Mouse (Mus musculus): ENCODE data around the gene Scml4. TPM values are rescaled to one million over a fixed set of nuclear protein-coding genes. Genes with fewer than 3 reads are reported as not detected.
A peak's percentile ranks its signal among the peaks of the same experiment; 100 is the strongest.

The Scml4 gene
- polyA plus RNA-seq, 1 experiment from 2014 or later: 0.30 TPM

GRCm38 (mm10) chr10:43002066-43002678, 142.0 kb downstream of the Scml4 start:
- 0 out of 2 replicates have a peak overlapping the region, but pooled peaks have one; percentile 43 for H3K9ac ChIP-seq
- H3K36me3 ChIP-seq (ENCODE audit: insufficient read depth): no peaks in the 10 kb centered on the region
- peak overlapping the region; percentile 90 for H3K4me2 ChIP-seq
- 7% methylated on average over 11 of the region's 13 CpGs for WGBS
- H3K4me3 ChIP-seq (ENCODE audit: low read depth, low read length): peak overlapping the region; percentile 43
- ATAC-seq (ENCODE audit: insufficient read depth): 0 out of 2 replicates have a peak, but pooled peaks have one; percentile 61
- peak; percentile 75 for DNase-seq
- no peak for TF ChIP-seq CTCF (IDR thresholded peaks at IDR 0.05; ENCODE audit: low read depth)
- H3K9me3 ChIP-seq (ENCODE audit: low read depth, low read length): no peaks in the 10 kb centered on the region
- H3K4me1 ChIP-seq (ENCODE audit: insufficient read depth): no peaks in the 10 kb centered on the region; the same call in 1 of the 2 replicates
- H3K27ac ChIP-seq (ENCODE audit: low read depth): no peak overlapping the region
- H3K27me3 ChIP-seq (ENCODE audit: insufficient read depth, low read length): no peaks in the 10 kb centered on the region

DNA sequence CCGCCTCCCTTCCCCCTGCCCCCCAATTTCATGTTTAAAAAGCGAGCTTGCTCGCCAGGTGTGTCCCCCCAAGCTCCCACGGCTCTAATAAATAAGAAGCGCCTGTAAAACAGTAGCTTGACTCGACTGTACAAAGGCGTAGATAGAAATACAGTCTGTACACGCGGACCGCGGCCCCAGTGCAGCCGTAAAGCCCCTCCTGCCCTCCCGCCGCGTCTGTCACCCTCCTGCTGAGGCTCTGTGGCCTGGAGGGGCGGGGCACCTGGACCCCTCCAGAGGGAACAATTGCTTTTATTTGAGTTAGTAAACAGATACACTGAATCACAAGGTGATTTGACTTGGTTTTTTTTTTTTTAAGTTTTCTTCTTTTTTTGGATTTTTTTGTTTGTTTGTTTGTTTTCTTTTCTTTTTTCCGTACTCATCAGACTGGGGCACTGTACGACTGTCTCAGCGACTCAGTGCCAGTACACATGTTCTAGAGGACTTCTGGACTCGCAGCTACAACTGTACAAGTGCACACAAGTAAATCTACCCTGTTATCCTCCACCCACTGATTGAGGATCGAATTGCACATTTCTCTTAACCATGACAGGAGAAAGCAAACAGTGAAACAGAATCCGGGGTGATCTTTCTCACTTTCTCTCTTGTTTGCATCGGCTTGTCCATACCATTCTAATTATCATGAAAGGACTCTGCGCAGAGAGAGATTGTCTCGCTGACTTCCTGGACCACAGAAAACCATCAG, 142.7 kb downstream of the Scml4 start:
- ATAC-seq (ENCODE audit: insufficient read depth) (0 out of 2 replicates have a peak, but pooled peaks have one; percentile 35), DNase-seq (peak; percentile 34)
- Histone ChIP-seq H3K9ac (0 out of 2 replicates have a peak overlapping the region, but pooled peaks have one; percentile 43), H3K27me3 (ENCODE audit: insufficient read depth, low read length) (no peaks in the 10 kb centered on the region), H3K27ac (ENCODE audit: low read depth) (no peak overlapping the region), H3K4me2 (peak overlapping the region; percentile 90), H3K9me3 (ENCODE audit: low read depth, low read length) (no peaks in the 10 kb centered on the region), H3K4me1 (ENCODE audit: insufficient read depth) (no peaks in the 10 kb centered on the region; the same call in 1 of the 2 replicates), H3K4me3 (ENCODE audit: low read depth, low read length) (peak overlapping the region; percentile 43), H3K36me3 (ENCODE audit: insufficient read depth) (no peaks in the 10 kb centered on the region)
- no peak for TF ChIP-seq CTCF (IDR thresholded peaks at IDR 0.05; ENCODE audit: low read depth)
- WGBS: 2% methylated on average over 25 of the region's 25 CpGs

- Histone ChIP-seq H3K4me3 (ENCODE audit: low read depth, low read length) (peak overlapping the region; percentile 43; the same call in 1 of the 2 replicates), H3K9ac (no peak overlapping the region), H3K27me3 (ENCODE audit: insufficient read depth, low read length) (no peaks in the 10 kb centered on the region), H3K36me3 (ENCODE audit: insufficient read depth) (no peaks in the 10 kb centered on the region), H3K9me3 (ENCODE audit: low read depth, low read length) (no peaks in the 10 kb centered on the region), H3K4me2 (peak overlapping the region; percentile 90), H3K27ac (ENCODE audit: low read depth) (no peak overlapping the region), H3K4me1 (ENCODE audit: insufficient read depth) (no peaks in the 10 kb centered on the region; the same call in 1 of the 2 replicates)
- no peak for TF ChIP-seq CTCF (IDR thresholded peaks at IDR 0.05; ENCODE audit: low read depth)
- WGBS: 11% methylated on average over 5 of the region's 5 CpGs
- peak; percentile 41 for DNase-seq
- 0 out of 2 replicates have a peak, but pooled peaks have one; percentile 15 for ATAC-seq (ENCODE audit: insufficient read depth)
These were observed 143.2 kb downstream of the Scml4 start for GRCm38 (mm10) chr10:43003466-43003757.

- 87% methylated on average over 16 of the region's 16 CpGs for WGBS
- TF ChIP-seq CTCF (IDR thresholded peaks at IDR 0.05; ENCODE audit: low read depth): no peak
- no peak overlapping the region for H3K9ac ChIP-seq
- no peaks in the 10 kb centered on the region for H3K27me3 ChIP-seq (ENCODE audit: insufficient read depth, low read length)
- no peak overlapping the region for H3K4me2 ChIP-seq
- H3K36me3 ChIP-seq (ENCODE audit: insufficient read depth): no peaks in the 10 kb centered on the region
- ATAC-seq (ENCODE audit: insufficient read depth): no peak
- no peak overlapping the region for H3K4me3 ChIP-seq (ENCODE audit: low read depth, low read length)
- no peak overlapping the region for H3K27ac ChIP-seq (ENCODE audit: low read depth)
- H3K4me1 ChIP-seq (ENCODE audit: insufficient read depth): no peaks in the 10 kb centered on the region; the same call in 1 of the 2 replicates
- DNase-seq: no peak
- H3K9me3 ChIP-seq (ENCODE audit: low read depth, low read length): no peaks in the 10 kb centered on the region
These were observed 144.1 kb downstream of the Scml4 start for GRCm38 (mm10) chr10:43004174-43004734.

DNA sequence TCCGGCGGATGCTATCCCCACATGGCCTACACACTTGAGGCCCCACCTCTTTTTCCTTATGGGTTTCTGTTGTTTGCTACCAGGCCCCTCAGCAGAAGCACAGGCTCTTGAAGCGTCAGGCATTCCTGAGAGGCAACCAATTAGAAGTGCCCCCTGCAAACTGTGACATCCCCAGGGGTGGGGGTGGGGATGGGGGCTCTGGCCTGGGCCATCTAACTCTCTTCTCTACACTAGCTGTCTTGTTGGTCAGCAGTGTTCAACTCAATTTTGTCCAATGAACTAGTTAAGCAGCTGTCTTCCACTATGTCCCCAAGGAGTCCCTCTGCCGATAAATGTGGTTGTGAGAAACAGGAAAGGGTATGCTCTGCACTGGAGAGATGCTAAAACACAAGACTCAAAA, 144.9 kb downstream of the Scml4 start:
- 81% methylated on average over 4 of the region's 4 CpGs for WGBS
- TF ChIP-seq CTCF (IDR thresholded peaks at IDR 0.05; ENCODE audit: low read depth): no peak
- Histone ChIP-seq H3K4me2 (no peak overlapping the region), H3K4me1 (ENCODE audit: insufficient read depth) (no peaks in the 10 kb centered on the region; the same call in 1 of the 2 replicates), H3K36me3 (ENCODE audit: insufficient read depth) (no peaks in the 10 kb centered on the region), H3K9ac (no peak overlapping the region), H3K9me3 (ENCODE audit: low read depth, low read length) (no peaks in the 10 kb centered on the region), H3K27ac (ENCODE audit: low read depth) (no peak overlapping the region), H3K27me3 (ENCODE audit: insufficient read depth, low read length) (no peaks in the 10 kb centered on the region), H3K4me3 (ENCODE audit: low read depth, low read length) (no peak overlapping the region)
- ATAC-seq (ENCODE audit: insufficient read depth) (no peak), DNase-seq (no peak)

- no peaks in the 10 kb centered on the region for H3K27me3 ChIP-seq (ENCODE audit: insufficient read depth, low read length)
- H3K4me3 ChIP-seq (ENCODE audit: low read depth, low read length): no peak overlapping the region
- no peak overlapping the region for H3K27ac ChIP-seq (ENCODE audit: low read depth)
- DNase-seq (no peak), ATAC-seq (ENCODE audit: insufficient read depth) (no peak)
- no peaks in the 10 kb centered on the region; the same call in 1 of the 2 replicates for H3K4me1 ChIP-seq (ENCODE audit: insufficient read depth)
- no peaks in the 10 kb centered on the region for H3K36me3 ChIP-seq (ENCODE audit: insufficient read depth)
- no peak for TF ChIP-seq CTCF (IDR thresholded peaks at IDR 0.05; ENCODE audit: low read depth)
- WGBS: 78% methylated on average over 7 of the region's 7 CpGs
- no peak overlapping the region for H3K4me2 ChIP-seq
- H3K9me3 ChIP-seq (ENCODE audit: low read depth, low read length): no peaks in the 10 kb centered on the region
- no peak overlapping the region for H3K9ac ChIP-seq
These were observed 145.5 kb downstream of the Scml4 start for GRCm38 (mm10) chr10:43005677-43006076.

DNA sequence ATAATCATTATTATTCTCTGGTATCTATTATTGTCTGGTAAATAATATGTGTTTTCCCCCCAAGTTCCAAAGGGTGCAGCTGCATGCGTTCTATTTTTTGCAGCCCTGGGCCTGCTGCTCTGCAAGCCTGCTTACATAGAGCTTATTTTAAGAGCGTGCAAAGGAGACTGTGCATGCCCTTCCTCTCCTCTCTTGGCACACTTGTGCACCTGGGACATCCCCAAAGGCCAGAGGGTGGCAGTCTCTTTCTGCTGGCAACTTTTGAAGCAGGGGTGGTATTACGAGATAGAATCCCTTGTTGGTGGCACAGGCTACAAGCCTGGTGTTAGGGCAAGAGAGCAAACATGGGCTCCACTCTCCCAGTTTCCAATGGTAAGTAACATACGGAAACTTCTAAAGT, 146.4 kb downstream of the Scml4 start:
- Histone ChIP-seq H3K36me3 (ENCODE audit: insufficient read depth) (no peaks in the 10 kb centered on the region), H3K4me3 (ENCODE audit: low read depth, low read length) (no peak overlapping the region), H3K9me3 (ENCODE audit: low read depth, low read length) (no peaks in the 10 kb centered on the region), H3K9ac (no peak overlapping the region), H3K4me1 (ENCODE audit: insufficient read depth) (no peaks in the 10 kb centered on the region; the same call in 1 of the 2 replicates), H3K27ac (ENCODE audit: low read depth) (no peak overlapping the region), H3K4me2 (no peak overlapping the region), H3K27me3 (ENCODE audit: insufficient read depth, low read length) (no peaks in the 10 kb centered on the region)
- DNase-seq (no peak), ATAC-seq (ENCODE audit: insufficient read depth) (no peak)
- no peak for TF ChIP-seq CTCF (IDR thresholded peaks at IDR 0.05; ENCODE audit: low read depth)
- 78% methylated on average over 4 of the region's 4 CpGs for WGBS
